Mouse (Mus musculus): ENCODE measurements at regions not wholly inside any gene's neighbourhood (a gene's known extent, or its start where the extent isn't known, plus 50 kb on each side); places are given as distances from the start of the nearest gene placed in this dataset.

- in situ Hi-C loops (cut with MboI; ENCODE audit: low sequenced_read_pairs in 2 of 2, unreplicated experiment in 2 of 2), result no loop called here
- no peaks in the 10 kb centered on the region for H3K4me1 ChIP-seq (ENCODE audit: control insufficient read depth in 2 of 2, insufficient read depth in 2 of 2, low read length in 2 of 2, poor library complexity in 1 of 2)
- DNase-seq (ENCODE audit: low read depth, low spot score), result no peak
- no peak overlapping the region for H3K27ac ChIP-seq (ENCODE audit: insufficient read depth, low read depth, low read length, poor library complexity, severe bottlenecking)
- TF ChIP-seq MAFK (IDR thresholded peaks at IDR 0.05; ENCODE audit: insufficient read depth, low read depth, low read length) (no peak), ZC3H11A (IDR thresholded peaks at IDR 0.05; ENCODE audit: borderline replicate concordance, low read depth, low read length) (no peak), HCFC1 (IDR thresholded peaks at IDR 0.05; ENCODE audit: borderline replicate concordance, insufficient read depth, low read length) (no peak), ZNF384 (IDR thresholded peaks at IDR 0.05; ENCODE audit: low read depth, low read length) (no peak), CHD2 (IDR thresholded peaks at IDR 0.05; ENCODE audit: low read depth, low read length) (no peak)
- H3K4me3 ChIP-seq (ENCODE audit: insufficient read depth in 1 of 2, low read depth in 1 of 2, low read length in 2 of 2, poor library complexity in 1 of 2, severe bottlenecking in 1 of 2), result no peak overlapping the region
- no peak overlapping the region for H3K9ac ChIP-seq (ENCODE audit: insufficient read depth, low read depth, low read length, poor library complexity, severe bottlenecking)
- no peaks in the 10 kb centered on the region for H3K36me3 ChIP-seq (ENCODE audit: control insufficient read depth, insufficient read depth, low read length, poor library complexity, severe bottlenecking)
- H3K9me3 ChIP-seq (ENCODE audit: control insufficient read depth, insufficient read depth, low read depth, low read length), result no peaks in the 10 kb centered on the region
Observed at GRCm38 (mm10) chr6:148562206-148562708, 118.1 kb upstream of the Tmtc1 start.

DNA sequence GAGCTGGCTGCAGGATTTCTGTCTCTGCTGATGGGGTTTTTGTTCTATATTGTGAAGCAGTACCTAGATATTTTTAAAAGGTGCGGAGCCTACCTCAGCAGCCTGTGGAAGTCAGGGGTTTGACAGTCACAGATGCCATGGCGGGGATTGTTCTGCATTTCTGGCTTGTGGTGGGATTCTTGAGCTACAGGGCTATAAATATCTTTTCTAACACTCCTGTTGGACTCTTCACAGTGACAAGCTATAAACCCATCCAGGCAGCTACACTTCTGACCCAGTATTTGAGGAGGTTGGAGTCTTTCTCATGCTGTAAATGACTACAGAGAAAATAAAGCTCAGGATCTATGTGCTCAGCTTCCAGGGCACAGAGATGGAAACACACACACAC lies 112.3 kb upstream of the Tmtc1 start:
- Histone ChIP-seq H3K27ac (ENCODE audit: insufficient read depth, low read depth, low read length, poor library complexity, severe bottlenecking) (no peak overlapping the region), H3K4me3 (ENCODE audit: insufficient read depth in 1 of 2, low read depth in 1 of 2, low read length in 2 of 2, poor library complexity in 1 of 2, severe bottlenecking in 1 of 2) (no peak overlapping the region), H3K36me3 (ENCODE audit: control insufficient read depth, insufficient read depth, low read length, poor library complexity, severe bottlenecking) (no peaks in the 10 kb centered on the region), H3K4me1 (ENCODE audit: control insufficient read depth in 2 of 2, insufficient read depth in 2 of 2, low read length in 2 of 2, poor library complexity in 1 of 2) (no peaks in the 10 kb centered on the region), H3K9ac (ENCODE audit: insufficient read depth, low read depth, low read length, poor library complexity, severe bottlenecking) (no peak overlapping the region), H3K9me3 (ENCODE audit: control insufficient read depth, insufficient read depth, low read depth, low read length) (no peaks in the 10 kb centered on the region)
- no peak for DNase-seq (ENCODE audit: low read depth, low spot score)
- no peak for TF ChIP-seq HCFC1 (IDR thresholded peaks at IDR 0.05; ENCODE audit: borderline replicate concordance, insufficient read depth, low read length)
- TF ChIP-seq ZNF384 (IDR thresholded peaks at IDR 0.05; ENCODE audit: low read depth, low read length), result no peak
- TF ChIP-seq MAFK (IDR thresholded peaks at IDR 0.05; ENCODE audit: insufficient read depth, low read depth, low read length), result no peak
- no peak for TF ChIP-seq CHD2 (IDR thresholded peaks at IDR 0.05; ENCODE audit: low read depth, low read length)
- TF ChIP-seq ZC3H11A (IDR thresholded peaks at IDR 0.05; ENCODE audit: borderline replicate concordance, low read depth, low read length), result no peak
- in situ Hi-C loops (cut with MboI; ENCODE audit: low sequenced_read_pairs in 2 of 2, unreplicated experiment in 2 of 2), result no loop called here

DNA sequence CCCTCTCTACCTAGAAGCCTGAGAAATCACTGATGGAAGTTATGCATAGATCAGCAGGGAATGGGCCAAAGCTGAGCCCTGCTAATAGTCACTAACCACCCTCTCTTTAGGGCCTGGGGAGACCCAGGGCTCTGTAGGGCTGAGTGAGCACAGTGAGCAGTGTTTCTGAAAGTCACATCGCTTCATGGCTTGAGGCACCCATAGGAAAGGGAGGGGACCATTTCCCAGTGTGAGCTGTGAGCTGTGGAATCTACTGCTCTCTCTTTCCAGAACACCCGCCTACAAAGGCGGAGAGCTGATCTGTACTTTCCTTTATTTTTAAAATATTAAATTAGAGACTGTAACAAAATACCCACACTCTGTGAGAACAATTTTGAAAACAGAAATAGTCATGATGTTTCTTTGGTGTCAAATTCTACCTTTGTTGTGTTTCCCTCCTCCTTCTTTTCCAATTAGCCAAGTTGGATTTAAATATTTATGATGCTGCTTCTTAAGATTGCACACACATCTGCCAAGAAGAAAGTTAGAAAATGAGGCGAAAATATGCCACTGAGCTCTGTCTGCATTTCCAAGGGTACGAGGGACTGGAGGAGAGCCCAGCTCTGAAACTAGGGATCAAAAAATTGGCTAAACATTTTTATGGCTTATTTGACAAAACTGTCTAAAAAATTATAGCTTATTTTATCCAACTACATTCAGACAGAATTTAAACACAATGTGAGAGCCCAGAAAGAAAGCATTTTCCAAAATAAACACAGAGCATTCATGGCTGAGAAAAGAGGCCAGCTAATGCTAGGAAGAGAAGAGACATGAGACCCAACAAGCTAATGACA lies 111.7 kb upstream of the Tmtc1 start:
- Histone ChIP-seq H3K27ac (ENCODE audit: insufficient read depth, low read depth, low read length, poor library complexity, severe bottlenecking) (no peak overlapping the region), H3K4me1 (ENCODE audit: control insufficient read depth in 2 of 2, insufficient read depth in 2 of 2, low read length in 2 of 2, poor library complexity in 1 of 2) (no peaks in the 10 kb centered on the region), H3K36me3 (ENCODE audit: control insufficient read depth, insufficient read depth, low read length, poor library complexity, severe bottlenecking) (no peaks in the 10 kb centered on the region), H3K9ac (ENCODE audit: insufficient read depth, low read depth, low read length, poor library complexity, severe bottlenecking) (no peak overlapping the region), H3K9me3 (ENCODE audit: control insufficient read depth, insufficient read depth, low read depth, low read length) (no peaks in the 10 kb centered on the region), H3K4me3 (ENCODE audit: insufficient read depth in 1 of 2, low read depth in 1 of 2, low read length in 2 of 2, poor library complexity in 1 of 2, severe bottlenecking in 1 of 2) (no peak overlapping the region)
- in situ Hi-C loops (cut with MboI; ENCODE audit: low sequenced_read_pairs in 2 of 2, unreplicated experiment in 2 of 2), result no loop called here
- TF ChIP-seq MAFK (IDR thresholded peaks at IDR 0.05; ENCODE audit: insufficient read depth, low read depth, low read length), result no peak
- no peak for TF ChIP-seq CHD2 (IDR thresholded peaks at IDR 0.05; ENCODE audit: low read depth, low read length)
- no peak for TF ChIP-seq ZC3H11A (IDR thresholded peaks at IDR 0.05; ENCODE audit: borderline replicate concordance, low read depth, low read length)
- TF ChIP-seq ZNF384 (IDR thresholded peaks at IDR 0.05; ENCODE audit: low read depth, low read length), result no peak
- no peak for TF ChIP-seq HCFC1 (IDR thresholded peaks at IDR 0.05; ENCODE audit: borderline replicate concordance, insufficient read depth, low read length)
- no peak for DNase-seq (ENCODE audit: low read depth, low spot score)

DNA sequence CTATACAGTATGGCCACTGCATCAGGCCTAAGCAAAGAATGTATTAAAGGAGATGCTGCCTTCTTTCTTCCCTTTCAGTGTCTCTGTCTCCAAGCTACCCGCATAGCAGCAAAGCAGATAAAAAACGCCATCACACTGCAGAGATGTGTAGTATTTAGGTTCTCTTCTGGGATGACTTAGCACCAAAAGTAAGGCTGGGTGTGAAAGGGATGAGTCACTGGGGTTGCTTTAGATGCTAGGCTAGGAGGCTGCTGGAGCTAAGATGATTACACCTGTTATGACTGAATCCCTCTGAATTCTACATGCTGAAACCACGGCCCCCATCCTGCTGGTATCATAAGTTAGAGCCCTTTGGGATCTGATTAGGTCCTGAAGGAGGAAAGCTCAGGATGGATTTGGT lies 110.3 kb upstream of the Tmtc1 start:
- Histone ChIP-seq H3K9ac (ENCODE audit: insufficient read depth, low read depth, low read length, poor library complexity, severe bottlenecking) (no peak overlapping the region), H3K27ac (ENCODE audit: insufficient read depth, low read depth, low read length, poor library complexity, severe bottlenecking) (no peak overlapping the region), H3K4me1 (ENCODE audit: control insufficient read depth in 2 of 2, insufficient read depth in 2 of 2, low read length in 2 of 2, poor library complexity in 1 of 2) (no peaks in the 10 kb centered on the region), H3K9me3 (ENCODE audit: control insufficient read depth, insufficient read depth, low read depth, low read length) (no peaks in the 10 kb centered on the region), H3K4me3 (ENCODE audit: insufficient read depth in 1 of 2, low read depth in 1 of 2, low read length in 2 of 2, poor library complexity in 1 of 2, severe bottlenecking in 1 of 2) (no peak overlapping the region), H3K36me3 (ENCODE audit: control insufficient read depth, insufficient read depth, low read length, poor library complexity, severe bottlenecking) (no peaks in the 10 kb centered on the region)
- in situ Hi-C loops (cut with MboI; ENCODE audit: low sequenced_read_pairs in 2 of 2, unreplicated experiment in 2 of 2), result no loop called here
- no peak for DNase-seq (ENCODE audit: low read depth, low spot score)
- no peak for TF ChIP-seq MAFK (IDR thresholded peaks at IDR 0.05; ENCODE audit: insufficient read depth, low read depth, low read length)
- no peak for TF ChIP-seq ZC3H11A (IDR thresholded peaks at IDR 0.05; ENCODE audit: borderline replicate concordance, low read depth, low read length)
- TF ChIP-seq HCFC1 (IDR thresholded peaks at IDR 0.05; ENCODE audit: borderline replicate concordance, insufficient read depth, low read length), result no peak
- TF ChIP-seq ZNF384 (IDR thresholded peaks at IDR 0.05; ENCODE audit: low read depth, low read length), result no peak
- TF ChIP-seq CHD2 (IDR thresholded peaks at IDR 0.05; ENCODE audit: low read depth, low read length), result no peak

All from ES-E14 (cell line).